Mouse (Mus musculus) kidney, embryonic 15.5 days (tissue): Measurements from ENCODE around the gene Pde4a. TPM values are rescaled to one million over a fixed set of nuclear protein-coding genes. Genes with fewer than 3 reads are reported as not detected.
"Not testable (repeated sequence)": the region's sequence is repeated elsewhere in the genome, so short reads cannot be mapped to it uniquely, and the experiment has no call there.

Experiments
- ATAC-seq: fragments of 200-750 bp; cut with Nextera tagmentation; replicated peaks from 2 replicates; pipeline ENCODE4 v1.8.0; 2017; ENCODE audit warnings: moderate TSS enrichment; ENCODE audit not compliant: low FRiP score
- H3K27ac ChIP-seq: fragments of 300-500 bp; sonication (generic); 2 replicates; pipeline ENCODE4 v1.5.1; 2015; ENCODE audit warnings: mild to moderate bottlenecking, inconsistent platforms
- H3K27me3 ChIP-seq: fragments of 300-500 bp; sonication (generic); 2 replicates; pipeline ENCODE4 v1.6.1; 2015; ENCODE audit warnings: inconsistent platforms
- H3K36me3 ChIP-seq: fragments of 300-500 bp; sonication (generic); 2 replicates; pipeline ENCODE4 v1.6.1; 2015; ENCODE audit warnings: inconsistent platforms
- H3K4me1 ChIP-seq: fragments of 300-500 bp; sonication (generic); 2 replicates; pipeline ENCODE4 v1.6.1; 2015; ENCODE audit warnings: inconsistent platforms
- H3K4me2 ChIP-seq: fragments of 300-500 bp; sonication (generic); 2 replicates; pipeline ENCODE4 v1.6.1; 2015; ENCODE audit warnings: moderate library complexity, mild to moderate bottlenecking, inconsistent platforms
- H3K4me3 ChIP-seq: fragments of 300-500 bp; sonication (generic); replicated peaks from 2 replicates; pipeline ENCODE4 v1.5.1; 2015; ENCODE audit warnings: mild to moderate bottlenecking, inconsistent platforms
- H3K9ac ChIP-seq: fragments of 300-500 bp; sonication (generic); 2 replicates; pipeline ENCODE4 v1.6.1; 2015; ENCODE audit warnings: mild to moderate bottlenecking, inconsistent platforms
- H3K9me3 ChIP-seq: fragments of 300-500 bp; sonication (generic); replicated peaks from 2 replicates; pipeline ENCODE4 v1.6.1; 2016; ENCODE audit warnings: inconsistent platforms
- WGBS: fragments of 180-500 bp; shearing (Covaris S2); methylation state at CpG from one replicate; pipeline ENCODE4 v1.1.7; 2015; ENCODE audit warnings: mixed read lengths; 5-methylcytosine and 5-hydroxymethylcytosine counted together
- polyA plus RNA-seq: library from polyadenylated mRNA; unstranded; fragments of >200 nt; fragmentation: Nextera tagmentation; extraction: Ambion mirVana; gene quantifications from 2 replicates; pipeline ENCODE4 v1.2.1, GENCODE M21; 2015

The Pde4a gene
- polyA plus RNA-seq, 1 experiment from 2014 or later: 12.7 TPM

- no peak overlapping the region for H3K27ac ChIP-seq
- H3K4me2 ChIP-seq: no peak overlapping the region
- 0 out of 2 replicates have a peak, but pooled peaks cover 6% of the 10 kb centered on the region for H3K36me3 ChIP-seq
- H3K27me3 ChIP-seq: no peaks in the 10 kb centered on the region
- no peak overlapping the region for H3K4me3 ChIP-seq
- H3K9ac ChIP-seq: no peak overlapping the region
- H3K4me1 ChIP-seq: peaks cover 20% of the 10 kb centered on the region
- ATAC-seq: no peak
- no peaks in the 10 kb centered on the region for H3K9me3 ChIP-seq
- WGBS: 76% methylated on average over 3 of the region's 3 CpGs
Measured at GRCm38 (mm10) chr9:21190670-21191069, 25.2 kb downstream of the Pde4a start.

- H3K27me3 ChIP-seq: no peaks in the 10 kb centered on the region
- 80% methylated on average over 3 of the region's 3 CpGs for WGBS
- ATAC-seq: no peak
- H3K4me2 ChIP-seq: no peak overlapping the region
- H3K36me3 ChIP-seq: 0 out of 2 replicates have a peak, but pooled peaks cover 6% of the 10 kb centered on the region
- no peak overlapping the region for H3K9ac ChIP-seq
- no peak overlapping the region for H3K27ac ChIP-seq
- no peak overlapping the region for H3K4me3 ChIP-seq
- no peaks in the 10 kb centered on the region for H3K9me3 ChIP-seq
- peaks cover 34% of the 10 kb centered on the region for H3K4me1 ChIP-seq
Measured at GRCm38 (mm10) chr9:21193786-21194185, 28.3 kb downstream of the Pde4a start.

GRCm38 (mm10) chr9:21194787-21195493, 29.4 kb downstream of the Pde4a start:
- no peaks in the 10 kb centered on the region for H3K27me3 ChIP-seq
- 0 out of 2 replicates have a peak, but pooled peaks cover 6% of the 10 kb centered on the region for H3K36me3 ChIP-seq
- no peaks in the 10 kb centered on the region for H3K9me3 ChIP-seq
- 94% methylated on average over 4 of the region's 4 CpGs for WGBS
- no peak overlapping the region for H3K27ac ChIP-seq
- H3K4me3 ChIP-seq: no peak overlapping the region
- ATAC-seq: no peak
- no peak overlapping the region for H3K4me2 ChIP-seq
- H3K9ac ChIP-seq: no peak overlapping the region
- peaks cover 34% of the 10 kb centered on the region for H3K4me1 ChIP-seq

- not testable (repeated sequence) for H3K27ac ChIP-seq, H3K4me2 ChIP-seq, H3K27me3 ChIP-seq, H3K4me3 ChIP-seq, ATAC-seq, H3K36me3 ChIP-seq, H3K9ac ChIP-seq, H3K9me3 ChIP-seq
- H3K4me1 ChIP-seq: peaks cover 34% of the 10 kb centered on the region
- 50% methylated on average over 7 of the region's 7 CpGs for WGBS
Measured at GRCm38 (mm10) chr9:21195736-21196505, 30.4 kb downstream of the Pde4a start.

GRCm38 (mm10) chr9:21196521-21197433, 31.3 kb downstream of the Pde4a start:
- no peaks in the 10 kb centered on the region for H3K9me3 ChIP-seq
- peak overlapping the region; percentile 60 for H3K4me2 ChIP-seq
- peak overlapping the region; percentile 41 for H3K4me3 ChIP-seq
- ATAC-seq: peak; percentile 34
- 0 out of 2 replicates have a peak overlapping the region, but pooled peaks have one; percentile 58 for H3K27ac ChIP-seq
- no peaks in the 10 kb centered on the region for H3K27me3 ChIP-seq
- H3K4me1 ChIP-seq: peaks cover 28% of the 10 kb centered on the region
- WGBS: 37% methylated on average over 19 of the region's 19 CpGs
- H3K36me3 ChIP-seq: peaks cover 10% of the 10 kb centered on the region; the same call in 1 of the 2 replicates
- peak overlapping the region; percentile 39; the same call in 1 of the 2 replicates for H3K9ac ChIP-seq

GRCm38 (mm10) chr9:21197981-21198380, 32.5 kb downstream of the Pde4a start:
- Histone ChIP-seq H3K4me1 (peaks cover 32% of the 10 kb centered on the region), H3K27ac (no peak overlapping the region), H3K4me2 (peak overlapping the region; percentile 60), H3K27me3 (no peaks in the 10 kb centered on the region), H3K4me3 (no peak overlapping the region), H3K9ac (no peak overlapping the region), H3K36me3 (peaks cover 4% of the 10 kb centered on the region; the same call in 1 of the 2 replicates), H3K9me3 (no peaks in the 10 kb centered on the region)
- WGBS: 17% methylated on average over 4 of the region's 4 CpGs
- ATAC-seq: 0 out of 2 replicates have a peak, but pooled peaks have one; percentile 19

- H3K9me3 ChIP-seq: no peaks in the 10 kb centered on the region
- 85% methylated on average over 3 of the region's 3 CpGs for WGBS
- H3K27ac ChIP-seq: no peak overlapping the region
- H3K9ac ChIP-seq: no peak overlapping the region
- no peak for ATAC-seq
- H3K36me3 ChIP-seq: peaks cover 4% of the 10 kb centered on the region; the same call in 1 of the 2 replicates
- H3K4me2 ChIP-seq: no peak overlapping the region
- H3K4me3 ChIP-seq: no peak overlapping the region
- peaks cover 41% of the 10 kb centered on the region for H3K4me1 ChIP-seq
- no peaks in the 10 kb centered on the region for H3K27me3 ChIP-seq
Measured at GRCm38 (mm10) chr9:21198960-21199359, 33.4 kb downstream of the Pde4a start.

- Histone ChIP-seq H3K9ac (no peak overlapping the region), H3K27ac (peak overlapping the region; percentile 89), H3K4me1 (peaks cover 34% of the 10 kb centered on the region), H3K9me3 (no peaks in the 10 kb centered on the region), H3K4me2 (peak overlapping the region; percentile 73), H3K4me3 (peak overlapping the region; percentile 44), H3K36me3 (peaks cover 6% of the 10 kb centered on the region; the same call in 1 of the 2 replicates), H3K27me3 (no peaks in the 10 kb centered on the region)
- ATAC-seq: no peak
- 12% methylated on average over 8 of the region's 8 CpGs for WGBS
Measured at GRCm38 (mm10) chr9:21204156-21204527, 38.6 kb downstream of the Pde4a start.

GRCm38 (mm10) chr9:21204528-21205272, 39.2 kb downstream of the Pde4a start:
- H3K4me1 ChIP-seq: peaks cover 34% of the 10 kb centered on the region
- peak overlapping the region; percentile 73 for H3K4me2 ChIP-seq
- H3K36me3 ChIP-seq: peaks cover 6% of the 10 kb centered on the region; the same call in 1 of the 2 replicates
- no peaks in the 10 kb centered on the region for H3K27me3 ChIP-seq
- peak overlapping the region; percentile 89 for H3K27ac ChIP-seq
- H3K9me3 ChIP-seq: no peaks in the 10 kb centered on the region
- ATAC-seq: peak; percentile 91
- H3K9ac ChIP-seq: peak overlapping the region; percentile 11; the same call in 1 of the 2 replicates
- 2% methylated on average over 23 of the region's 23 CpGs for WGBS
- peak overlapping the region; percentile 44 for H3K4me3 ChIP-seq

- 75% methylated on average over 6 of the region's 6 CpGs for WGBS
- Histone ChIP-seq H3K27me3 (no peaks in the 10 kb centered on the region), H3K9me3 (no peaks in the 10 kb centered on the region), H3K4me1 (peaks cover 36% of the 10 kb centered on the region), H3K4me3 (no peak overlapping the region), H3K4me2 (no peak overlapping the region), H3K36me3 (peaks cover 18% of the 10 kb centered on the region), H3K9ac (no peak overlapping the region), H3K27ac (no peak overlapping the region)
- no peak for ATAC-seq
Measured at GRCm38 (mm10) chr9:21206848-21207247, 41.3 kb downstream of the Pde4a start.

GRCm38 (mm10) chr9:21208626-21209025, 43.1 kb downstream of the Pde4a start:
- Histone ChIP-seq H3K4me1 (peaks cover 27% of the 10 kb centered on the region), H3K4me2 (no peak overlapping the region), H3K36me3 (peaks cover 19% of the 10 kb centered on the region), H3K9ac (no peak overlapping the region), H3K27ac (no peak overlapping the region), H3K4me3 (no peak overlapping the region), H3K27me3 (no peaks in the 10 kb centered on the region), H3K9me3 (no peaks in the 10 kb centered on the region)
- WGBS: 75% methylated on average over 2 of the region's 2 CpGs
- no peak for ATAC-seq
